Mouse (Mus musculus): Measurements from ENCODE around the gene Scml4. TPM values are rescaled to one million over a fixed set of nuclear protein-coding genes. Genes with fewer than 3 reads are reported as not detected.

Gene Scml4
- polyA plus RNA-seq, 1 experiment from 2014 or later: 1.3 TPM

GRCm38 (mm10) chr10:43004174-43004734 is 144.1 kb downstream of the Scml4 start:
- H3K4me2 ChIP-seq: no peak overlapping the region
- no peaks in the 10 kb centered on the region for H3K9me3 ChIP-seq
- 85% methylated on average over 16 of the region's 16 CpGs for WGBS
- H3K9ac ChIP-seq: no peak overlapping the region
- H3K36me3 ChIP-seq: no peaks in the 10 kb centered on the region; the same call in 1 of the 2 replicates
- H3K4me3 ChIP-seq: no peak overlapping the region
- H3K4me1 ChIP-seq: peaks cover 21% of the 10 kb centered on the region
- no peak for ATAC-seq (ENCODE audit: insufficient number of reproducible peaks, low FRiP score, low TSS enrichment, low read depth)
- H3K27ac ChIP-seq: no peak overlapping the region
- no peaks in the 10 kb centered on the region for H3K27me3 ChIP-seq

DNA sequence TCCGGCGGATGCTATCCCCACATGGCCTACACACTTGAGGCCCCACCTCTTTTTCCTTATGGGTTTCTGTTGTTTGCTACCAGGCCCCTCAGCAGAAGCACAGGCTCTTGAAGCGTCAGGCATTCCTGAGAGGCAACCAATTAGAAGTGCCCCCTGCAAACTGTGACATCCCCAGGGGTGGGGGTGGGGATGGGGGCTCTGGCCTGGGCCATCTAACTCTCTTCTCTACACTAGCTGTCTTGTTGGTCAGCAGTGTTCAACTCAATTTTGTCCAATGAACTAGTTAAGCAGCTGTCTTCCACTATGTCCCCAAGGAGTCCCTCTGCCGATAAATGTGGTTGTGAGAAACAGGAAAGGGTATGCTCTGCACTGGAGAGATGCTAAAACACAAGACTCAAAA is 144.9 kb downstream of the Scml4 start:
- Histone ChIP-seq H3K27ac (no peak overlapping the region), H3K4me3 (no peak overlapping the region), H3K9ac (no peak overlapping the region), H3K27me3 (no peaks in the 10 kb centered on the region), H3K4me1 (peaks cover 21% of the 10 kb centered on the region), H3K9me3 (no peaks in the 10 kb centered on the region), H3K36me3 (no peaks in the 10 kb centered on the region; the same call in 1 of the 2 replicates), H3K4me2 (no peak overlapping the region)
- 78% methylated on average over 4 of the region's 4 CpGs for WGBS
- no peak for ATAC-seq (ENCODE audit: insufficient number of reproducible peaks, low FRiP score, low TSS enrichment, low read depth)

GRCm38 (mm10) chr10:43005677-43006076 is 145.5 kb downstream of the Scml4 start:
- no peak overlapping the region for H3K27ac ChIP-seq
- H3K4me3 ChIP-seq: no peak overlapping the region
- peaks cover 21% of the 10 kb centered on the region for H3K4me1 ChIP-seq
- 72% methylated on average over 7 of the region's 7 CpGs for WGBS
- no peaks in the 10 kb centered on the region; the same call in 1 of the 2 replicates for H3K36me3 ChIP-seq
- ATAC-seq (ENCODE audit: insufficient number of reproducible peaks, low FRiP score, low TSS enrichment, low read depth): no peak
- no peak overlapping the region for H3K9ac ChIP-seq
- no peaks in the 10 kb centered on the region for H3K27me3 ChIP-seq
- no peak overlapping the region for H3K4me2 ChIP-seq
- no peaks in the 10 kb centered on the region for H3K9me3 ChIP-seq

DNA sequence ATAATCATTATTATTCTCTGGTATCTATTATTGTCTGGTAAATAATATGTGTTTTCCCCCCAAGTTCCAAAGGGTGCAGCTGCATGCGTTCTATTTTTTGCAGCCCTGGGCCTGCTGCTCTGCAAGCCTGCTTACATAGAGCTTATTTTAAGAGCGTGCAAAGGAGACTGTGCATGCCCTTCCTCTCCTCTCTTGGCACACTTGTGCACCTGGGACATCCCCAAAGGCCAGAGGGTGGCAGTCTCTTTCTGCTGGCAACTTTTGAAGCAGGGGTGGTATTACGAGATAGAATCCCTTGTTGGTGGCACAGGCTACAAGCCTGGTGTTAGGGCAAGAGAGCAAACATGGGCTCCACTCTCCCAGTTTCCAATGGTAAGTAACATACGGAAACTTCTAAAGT is 146.4 kb downstream of the Scml4 start:
- ATAC-seq (ENCODE audit: insufficient number of reproducible peaks, low FRiP score, low TSS enrichment, low read depth): no peak
- no peaks in the 10 kb centered on the region for H3K27me3 ChIP-seq
- H3K4me1 ChIP-seq: peaks cover 21% of the 10 kb centered on the region
- H3K36me3 ChIP-seq: no peaks in the 10 kb centered on the region; the same call in 1 of the 2 replicates
- no peaks in the 10 kb centered on the region for H3K9me3 ChIP-seq
- 86% methylated on average over 4 of the region's 4 CpGs for WGBS
- H3K4me2 ChIP-seq: no peak overlapping the region
- no peak overlapping the region for H3K27ac ChIP-seq
- H3K9ac ChIP-seq: no peak overlapping the region
- no peak overlapping the region for H3K4me3 ChIP-seq

- no peak for ATAC-seq (ENCODE audit: insufficient number of reproducible peaks, low FRiP score, low TSS enrichment, low read depth)
- 0 out of 2 replicates have a peak, but pooled peaks cover 2% of the 10 kb centered on the region for H3K27me3 ChIP-seq
- no peaks in the 10 kb centered on the region for H3K9me3 ChIP-seq
- H3K4me1 ChIP-seq: peaks cover 10% of the 10 kb centered on the region
- 75% methylated on average over 11 of the region's 11 CpGs for WGBS
- no peaks in the 10 kb centered on the region; the same call in 1 of the 2 replicates for H3K36me3 ChIP-seq
- no peak overlapping the region for H3K9ac ChIP-seq
- no peak overlapping the region for H3K4me2 ChIP-seq
- H3K4me3 ChIP-seq: no peak overlapping the region
- no peak overlapping the region for H3K27ac ChIP-seq
These were observed 147.9 kb downstream of the Scml4 start for GRCm38 (mm10) chr10:43008116-43008515.

Other genes with a start within 250 kb of the Scml4 start
- gene Sec63, start 98.9 kb upstream of the Scml4 start, polyA plus RNA-seq (2015; fragmentation: Nextera tagmentation; extraction: Ambion mirVana): 20.1 and 24.1 TPM in 2 replicates